Comparison of ENCODE assay signal across 8 mouse cellular contexts in genomic region chr11:51649111-51649888, GRCm38 (mm10). TPM values are rescaled to one million over a fixed set of nuclear protein-coding genes. Genes with fewer than 3 reads are reported as not detected.
DNase-seq lines count a peak whose midpoint lies in the region; ATAC-seq and TF ChIP-seq lines count a peak whose summit lies in the region.

No protein-coding gene starts in this region.

- peak overlapping the region; percentile 92 for H3K4me2 ChIP-seq in forebrain, embryonic 13.5 days
- peak overlapping the region; percentile 69 for H3K4me2 ChIP-seq in liver, embryonic 14.5 days (ENCODE audit: low read depth)

- H3K36me3 ChIP-seq in C2C12 (ENCODE audit: control insufficient read depth, insufficient read depth), result no peaks in the 10 kb centered on the region
- H3K36me3 ChIP-seq in forebrain, embryonic 13.5 days (ENCODE audit: poor library complexity, severe bottlenecking), result 0 out of 2 replicates have a peak, but pooled peaks cover under 1% of the 10 kb centered on the region
- no peaks in the 10 kb centered on the region for H3K36me3 ChIP-seq in liver, embryonic 14.5 days (replicated peaks; ENCODE audit: control insufficient read depth, insufficient read depth, low read depth)

- intact Hi-C loops in heart, postnatal 36 days (cut with DNase I), result loop anchor here (2.0 kb wide), 1 partner anchor 42 kb away; the partner anchor contains the start of gene Hnrnpab

- H3K79me3 ChIP-seq in C2C12 (ENCODE audit: low read depth), result no peaks in the 10 kb centered on the region

- 0 out of 2 replicates have a peak overlapping the region, but pooled peaks have one; percentile 34 for H3K9ac ChIP-seq in forebrain, embryonic 13.5 days
- no peak overlapping the region; the same call in 1 of the 2 replicates for H3K9ac ChIP-seq in liver, embryonic 14.5 days (replicated peaks)

- H3K27me3 ChIP-seq in C2C12 (ENCODE audit: control insufficient read depth, insufficient read depth, insufficient read length), result no peaks in the 10 kb centered on the region
- H3K27me3 ChIP-seq in forebrain, embryonic 13.5 days, result peaks cover 27% of the 10 kb centered on the region
- H3K27me3 ChIP-seq in liver, embryonic 14.5 days (ENCODE audit: control insufficient read depth, insufficient read depth, low read length), result peaks cover 26% of the 10 kb centered on the region

- 32% methylated on average over 11 of the region's 11 CpGs for WGBS in forebrain, embryonic 13.5 days
- WGBS in liver, embryonic 14.5 days (ENCODE audit: insufficient replicate concordance), result 28% methylated on average over 11 of the region's 11 CpGs

- no peaks in the 10 kb centered on the region for H3K79me2 ChIP-seq in C2C12 (ENCODE audit: control insufficient read depth, insufficient read depth)

- no peak for TF ChIP-seq EP300 in liver, embryonic 14.5 days (IDR thresholded peaks at IDR 0.05; ENCODE audit: low read depth)

- no peaks in the 10 kb centered on the region for H3K9me3 ChIP-seq in forebrain, embryonic 13.5 days (replicated peaks)
- H3K9me3 ChIP-seq in liver, embryonic 14.5 days (ENCODE audit: control insufficient read depth, low read length), result no peaks in the 10 kb centered on the region

- H3K27ac ChIP-seq in forebrain, embryonic 13.5 days, result no peak overlapping the region; the same call in 1 of the 2 replicates
- H3K27ac ChIP-seq in liver, embryonic 14.5 days, result no peak overlapping the region

- TF ChIP-seq CTCF in C2C12 (IDR thresholded peaks at IDR 0.05; ENCODE audit: control insufficient read depth, insufficient read depth, insufficient read length), result no peak
- no peak for TF ChIP-seq CTCF in liver, embryonic 14.5 days (IDR thresholded peaks at IDR 0.05; ENCODE audit: low read depth)

- H3K4me3 ChIP-seq in C2C12 (ENCODE audit: insufficient read depth, poor library complexity, severe bottlenecking), result peak overlapping the region; percentile 42
- H3K4me3 ChIP-seq in forebrain, embryonic 13.5 days, result peak overlapping the region; percentile 55
- H3K4me3 ChIP-seq in liver, embryonic 14.5 days (ENCODE audit: insufficient read depth in 1 of 2, low read depth in 2 of 2, low read length in 2 of 2), result peak overlapping the region; percentile 54 to 58; a peak in 3 of 4 replicates

- no peak for ATAC-seq in forebrain, embryonic 13.5 days
- ATAC-seq in liver, embryonic 14.5 days (ENCODE audit: insufficient read depth), result no peak
- ATAC-seq in granulocyte monocyte progenitor cell, adult 5-6 weeks (replicated peaks; ENCODE audit: poor library complexity, severe bottlenecking), result no peak

- peaks cover 30% of the 10 kb centered on the region for H3K4me1 ChIP-seq in forebrain, embryonic 13.5 days
- 0 out of 4 replicates have a peak, but pooled peaks cover 0 to 2% of the 10 kb centered on the region in 2 experiments for H3K4me1 ChIP-seq in liver, embryonic 14.5 days (replicated peaks; ENCODE audit: control insufficient read depth in 2 of 2, insufficient read depth in 2 of 2, low read length in 1 of 2)

- DNase-seq in heart, adult 11 months, result peak; percentile 93
- no peak for DNase-seq in heart, postnatal 36 days
- no peak for DNase-seq in liver, embryonic 14.5 days (ENCODE audit: low read depth in 3 of 3, low spot score in 3 of 3)
- no peak for DNase-seq in B cell, adult 2 months
- no peak for DNase-seq in adrenal gland, postnatal 14 days

- peak overlapping the region; percentile 16 for H3ac ChIP-seq in C2C12 (ENCODE audit: control insufficient read depth, insufficient read length, low read depth)

TF ChIP-seq in C2C12, 6 proteins besides CTCF, POLR2A, EP300 and RAD21:
- TF ChIP-seq MYOD1 (IDR thresholded peaks at IDR 0.05; ENCODE audit: control insufficient read depth, insufficient read length, low read depth) (peak; percentile 30), CEBPB (IDR thresholded peaks at IDR 0.05; ENCODE audit: low read depth) (no peak)
TF ChIP-seq in C2C12: peak in this region for 1.

RNA-seq across cellular contexts. Expression of gene N4bp3, which starts 1.3 kb away (rescaled TPM):
- total RNA-seq in heart, postnatal 36 days (2021), result 10 to 100 TPM; 13.4 to 16.3 TPM
- polyA plus RNA-seq in C2C12 (2012; fragmentation: generic; extraction: Trizol), result 5.3 TPM
- 7.7 and 8.4 TPM in 2 replicates for polyA plus RNA-seq in forebrain, embryonic 13.5 days (2015; fragmentation: Nextera tagmentation; extraction: Ambion mirVana)
- polyA plus RNA-seq in liver, embryonic 14.5 days (2012; rRNA removed), result 1.2 TPM in 2 replicates
- polyA plus RNA-seq in liver, embryonic 14.5 days (2014; fragmentation: Nextera tagmentation; extraction: Ambion mirVana), result 1.7 and 1.8 TPM in 2 replicates
- 1.4 TPM in 1 of 2 replicates, not detected in the other for total RNA-seq in granulocyte monocyte progenitor cell, adult 5-6 weeks (2014; fragmentation: Nextera tagmentation)
- total RNA-seq in granulocyte monocyte progenitor cell, adult 5-6 weeks (2017), result 1.5 and 2.6 TPM in 2 replicates
- 16.2 and 18.8 TPM in 2 replicates for total RNA-seq in adrenal gland, postnatal 14 days (2021)

RNA-seq across cellular contexts. Expression of gene D930048N14Rik, which starts 1.5 kb away (rescaled TPM):
- under 1 TPM; 0.33 to 0.62 TPM for total RNA-seq in heart, postnatal 36 days (2021)
- 0.22 TPM for polyA plus RNA-seq in C2C12 (2012; fragmentation: generic; extraction: Trizol)
- 0.44 and 0.54 TPM in 2 replicates for polyA plus RNA-seq in forebrain, embryonic 13.5 days (2015; fragmentation: Nextera tagmentation; extraction: Ambion mirVana)
- polyA plus RNA-seq in liver, embryonic 14.5 days (2012; rRNA removed), result 1.0 TPM in 2 replicates
- 0.28 TPM in 2 replicates for polyA plus RNA-seq in liver, embryonic 14.5 days (2014; fragmentation: Nextera tagmentation; extraction: Ambion mirVana)
- 0.81 TPM in 1 of 2 replicates, not detected in the other for total RNA-seq in granulocyte monocyte progenitor cell, adult 5-6 weeks (2014; fragmentation: Nextera tagmentation)
- 0.15 TPM in 1 of 2 replicates, not detected in the other for total RNA-seq in granulocyte monocyte progenitor cell, adult 5-6 weeks (2017)
- total RNA-seq in adrenal gland, postnatal 14 days (2021), result 1.9 and 2.7 TPM in 2 replicates

RNA-seq across cellular contexts. Expression of gene Rmnd5b, which starts 13.6 kb away (rescaled TPM):
- 10 to 100 TPM; 14.5 to 16.0 TPM for total RNA-seq in heart, postnatal 36 days (2021)
- 27.4 TPM for polyA plus RNA-seq in C2C12 (2012; fragmentation: generic; extraction: Trizol)
- 53.8 and 61.2 TPM in 2 replicates for polyA plus RNA-seq in forebrain, embryonic 13.5 days (2015; fragmentation: Nextera tagmentation; extraction: Ambion mirVana)
- polyA plus RNA-seq in liver, embryonic 14.5 days (2012; rRNA removed), result 15.2 and 15.6 TPM in 2 replicates
- 19.0 and 20.5 TPM in 2 replicates for polyA plus RNA-seq in liver, embryonic 14.5 days (2014; fragmentation: Nextera tagmentation; extraction: Ambion mirVana)
- 17.9 and 19.2 TPM in 2 replicates for total RNA-seq in granulocyte monocyte progenitor cell, adult 5-6 weeks (2014; fragmentation: Nextera tagmentation)
- total RNA-seq in granulocyte monocyte progenitor cell, adult 5-6 weeks (2017), result 12.8 and 14.1 TPM in 2 replicates
- total RNA-seq in adrenal gland, postnatal 14 days (2021), result 39.0 and 39.9 TPM in 2 replicates

RNA-seq across cellular contexts. Expression of gene Nhp2, which starts 29.8 kb away (rescaled TPM):
- total RNA-seq in heart, postnatal 36 days (2021), result 10 to 100 TPM; 20.2 to 25.2 TPM
- 378 TPM for polyA plus RNA-seq in C2C12 (2012; fragmentation: generic; extraction: Trizol)
- polyA plus RNA-seq in forebrain, embryonic 13.5 days (2015; fragmentation: Nextera tagmentation; extraction: Ambion mirVana), result 123 and 141 TPM in 2 replicates
- polyA plus RNA-seq in liver, embryonic 14.5 days (2012; rRNA removed), result 64.1 and 78.3 TPM in 2 replicates
- 136 and 144 TPM in 2 replicates for polyA plus RNA-seq in liver, embryonic 14.5 days (2014; fragmentation: Nextera tagmentation; extraction: Ambion mirVana)
- 194 and 203 TPM in 2 replicates for total RNA-seq in granulocyte monocyte progenitor cell, adult 5-6 weeks (2014; fragmentation: Nextera tagmentation)
- total RNA-seq in granulocyte monocyte progenitor cell, adult 5-6 weeks (2017), result 141 and 169 TPM in 2 replicates
- total RNA-seq in adrenal gland, postnatal 14 days (2021), result 64.2 and 74.7 TPM in 2 replicates

RNA-seq across cellular contexts. Expression of gene 0610009B22Rik, which starts 39.4 kb away (rescaled TPM):
- total RNA-seq in heart, postnatal 36 days (2021), result 10 to 100 TPM; 33.8 to 36.5 TPM
- polyA plus RNA-seq in C2C12 (2012; fragmentation: generic; extraction: Trizol), result 22.2 TPM
- 105 and 119 TPM in 2 replicates for polyA plus RNA-seq in forebrain, embryonic 13.5 days (2015; fragmentation: Nextera tagmentation; extraction: Ambion mirVana)
- polyA plus RNA-seq in liver, embryonic 14.5 days (2012; rRNA removed), result 10.9 and 15.6 TPM in 2 replicates
- 36.5 and 41.6 TPM in 2 replicates for polyA plus RNA-seq in liver, embryonic 14.5 days (2014; fragmentation: Nextera tagmentation; extraction: Ambion mirVana)
- 22.4 and 33.5 TPM in 2 replicates for total RNA-seq in granulocyte monocyte progenitor cell, adult 5-6 weeks (2014; fragmentation: Nextera tagmentation)
- total RNA-seq in granulocyte monocyte progenitor cell, adult 5-6 weeks (2017), result 14.7 and 17.5 TPM in 2 replicates
- 47.1 and 52.0 TPM in 2 replicates for total RNA-seq in adrenal gland, postnatal 14 days (2021)
